Mouse (Mus musculus): ENCODE measurements around the gene Rragc. TPM values are rescaled to one million over a fixed set of nuclear protein-coding genes. Genes with fewer than 3 reads are reported as not detected.
A peak's percentile ranks its signal among the peaks of the same experiment; 100 is the strongest.

The Rragc gene
- total and polyA plus RNA-seq, 3 experiments, result 24.2 to 141 (median 50.1) TPM

DNA sequence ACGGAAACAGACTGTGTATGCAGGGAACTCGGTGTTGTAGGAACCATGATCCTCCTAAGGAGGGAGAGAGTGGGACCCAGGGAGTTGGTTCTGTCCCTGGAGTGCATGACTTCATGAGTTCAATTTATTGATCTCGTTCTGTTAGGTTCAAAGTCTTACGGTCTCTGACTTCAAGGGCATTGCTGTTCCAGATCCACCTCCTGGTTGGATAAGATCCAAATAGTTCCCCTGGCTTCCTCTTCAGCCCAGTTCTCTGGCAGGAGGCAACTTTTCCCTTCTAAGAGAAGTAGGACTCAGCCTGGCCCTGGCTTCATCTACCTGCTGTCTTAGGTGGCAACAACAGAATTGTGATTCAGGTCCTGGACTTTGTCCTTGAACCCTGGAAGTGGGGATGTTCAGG is 40.6 kb downstream of the Rragc start:
- TF ChIP-seq GATA1 (IDR thresholded peaks at IDR 0.05; ENCODE audit: borderline replicate concordance, low read length) (no peak), TAL1 (conservative IDR thresholded peaks at IDR 0.05; ENCODE audit: low read depth, low read length) (no peak)
- ATAC-seq (ENCODE audit: extremely low read depth, insufficient number of reproducible peaks, low FRiP score, poor library complexity, severe bottlenecking) (no peak), DNase-seq (ENCODE audit: low spot score) (no peak)
- H3K27me3 ChIP-seq (ENCODE audit: insufficient read depth, low read length), result peaks cover 33% of the 10 kb centered on the region
- peaks cover 3% of the 10 kb centered on the region; the same call in 1 of the 2 replicates for H3K4me1 ChIP-seq (ENCODE audit: insufficient read depth, low read depth, low read length)
- H3K36me3 ChIP-seq (replicated peaks), result no peaks in the 10 kb centered on the region
- H3K4me3 ChIP-seq (ENCODE audit: low read depth, low read length), result no peak overlapping the region
- H3K9me3 ChIP-seq (replicated peaks), result no peaks in the 10 kb centered on the region

DNA sequence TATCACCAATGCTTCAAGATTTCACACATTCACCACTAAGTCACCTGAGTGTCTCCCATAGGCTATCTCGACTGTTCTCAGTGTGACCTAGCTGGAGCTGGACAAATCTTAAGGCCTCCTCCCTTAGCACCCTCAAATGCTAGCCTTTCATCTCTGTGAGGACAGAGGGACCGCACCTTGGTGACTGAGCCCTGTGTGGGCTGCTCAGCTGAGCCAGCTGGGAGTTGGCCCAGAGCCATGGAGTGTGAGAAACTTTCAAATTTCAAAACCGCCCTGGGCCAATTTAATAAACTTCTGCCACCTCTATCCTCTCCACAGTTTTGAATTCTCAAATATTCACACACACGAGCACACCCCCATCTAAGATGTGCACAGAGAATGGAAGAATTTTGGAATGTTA is 43.7 kb downstream of the Rragc start:
- peaks cover 3% of the 10 kb centered on the region; the same call in 1 of the 2 replicates for H3K4me1 ChIP-seq (ENCODE audit: insufficient read depth, low read depth, low read length)

DNA sequence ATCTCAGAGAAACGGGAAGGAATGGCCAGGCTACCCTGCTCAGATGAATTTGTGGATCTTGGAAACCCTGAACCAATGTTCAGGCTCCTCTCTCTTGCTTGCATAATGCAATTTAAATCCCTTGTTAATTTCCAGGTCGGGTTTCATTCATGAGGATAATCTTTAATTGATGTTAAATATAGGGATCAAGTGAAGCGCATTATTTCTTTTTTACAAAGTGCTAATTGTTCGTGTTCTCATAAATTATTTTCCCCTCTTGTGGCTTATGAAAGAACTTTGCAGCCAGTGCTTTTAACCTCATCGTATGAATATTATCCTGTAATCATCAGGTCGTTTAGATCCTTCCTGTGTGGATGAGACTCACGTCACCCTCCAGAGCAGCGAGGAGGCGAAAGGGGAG is 45.5 kb downstream of the Rragc start:
- ATAC-seq (ENCODE audit: extremely low read depth, insufficient number of reproducible peaks, low FRiP score, poor library complexity, severe bottlenecking), result no peak
- DNase-seq (ENCODE audit: low spot score), result no peak
- no peak overlapping the region for H3K4me3 ChIP-seq (ENCODE audit: low read depth, low read length)
- H3K27me3 ChIP-seq (ENCODE audit: insufficient read depth, low read length), result peaks cover 28% of the 10 kb centered on the region
- no peaks in the 10 kb centered on the region for H3K36me3 ChIP-seq (replicated peaks)
- no peaks in the 10 kb centered on the region for H3K9me3 ChIP-seq (replicated peaks)
- H3K4me1 ChIP-seq (ENCODE audit: insufficient read depth, low read depth, low read length), result no peaks in the 10 kb centered on the region; the same call in 1 of the 2 replicates
- TF ChIP-seq TAL1 (conservative IDR thresholded peaks at IDR 0.05; ENCODE audit: low read depth, low read length) (no peak), GATA1 (IDR thresholded peaks at IDR 0.05; ENCODE audit: borderline replicate concordance, low read length) (no peak), POLR2AphosphoS5 (IDR thresholded peaks at IDR 0.05; ENCODE audit: insufficient replicate concordance, low read depth, low read length) (no peak), GATA2 (IDR thresholded peaks at IDR 0.05; ENCODE audit: borderline replicate concordance, low read depth, low read length) (no peak), CTCF (IDR thresholded peaks at IDR 0.05; ENCODE audit: low read depth, low read length) (no peak)

More for the DNA sequence above, 43.7 kb downstream of the Rragc start:
- Histone ChIP-seq H3K36me3 (replicated peaks) (no peaks in the 10 kb centered on the region), H3K9me3 (replicated peaks) (no peaks in the 10 kb centered on the region), H3K27me3 (ENCODE audit: insufficient read depth, low read length) (peaks cover 34% of the 10 kb centered on the region), H3K4me3 (ENCODE audit: low read depth, low read length) (no peak overlapping the region)
- DNase-seq (ENCODE audit: low spot score) (no peak), ATAC-seq (ENCODE audit: extremely low read depth, insufficient number of reproducible peaks, low FRiP score, poor library complexity, severe bottlenecking) (no peak)
- TF ChIP-seq TAL1 (conservative IDR thresholded peaks at IDR 0.05; ENCODE audit: low read depth, low read length), result no peak
- TF ChIP-seq GATA1 (IDR thresholded peaks at IDR 0.05; ENCODE audit: borderline replicate concordance, low read length), result no peak
- no peak for TF ChIP-seq GATA2 (IDR thresholded peaks at IDR 0.05; ENCODE audit: borderline replicate concordance, low read depth, low read length)

DNA sequence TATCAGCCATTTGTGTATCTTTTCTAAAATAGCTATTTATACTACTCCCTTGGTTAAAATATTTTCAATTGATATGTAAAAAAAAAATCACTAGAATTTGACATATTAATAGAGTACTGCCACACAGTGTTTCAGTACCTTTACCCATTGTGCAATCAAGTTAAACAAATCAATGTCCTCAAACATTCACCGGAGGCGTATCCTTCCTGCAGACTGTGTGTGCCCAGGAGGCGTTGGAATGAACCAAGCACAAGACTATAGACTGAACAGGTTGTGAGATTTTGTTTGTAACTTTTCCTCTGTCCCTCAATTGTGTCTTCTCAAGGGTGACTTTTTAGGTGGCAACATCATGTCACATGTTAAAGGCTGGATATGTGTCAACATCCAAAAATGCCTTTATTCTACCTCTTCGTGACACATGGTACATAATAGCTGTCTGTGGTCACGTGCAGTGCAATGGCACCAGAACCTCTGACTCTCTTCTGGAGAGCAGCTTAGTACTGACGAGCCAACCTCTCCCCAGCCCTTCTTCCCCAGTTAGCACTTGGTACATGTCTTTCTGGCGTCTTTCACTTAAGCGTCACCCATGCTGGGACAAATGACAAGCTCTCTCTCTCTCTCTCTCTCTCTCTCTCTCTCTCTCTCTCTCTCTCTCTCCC is 51.5 kb downstream of the Rragc start:
- DNase-seq (ENCODE audit: low spot score) (no peak), ATAC-seq (ENCODE audit: extremely low read depth, insufficient number of reproducible peaks, low FRiP score, poor library complexity, severe bottlenecking) (no peak)
- Histone ChIP-seq H3K36me3 (replicated peaks) (no peaks in the 10 kb centered on the region), H3K9me3 (replicated peaks) (no peaks in the 10 kb centered on the region), H3K4me3 (ENCODE audit: low read depth, low read length) (no peak overlapping the region), H3K27me3 (ENCODE audit: insufficient read depth, low read length) (peaks cover 9% of the 10 kb centered on the region), H3K4me1 (ENCODE audit: insufficient read depth, low read depth, low read length) (no peaks in the 10 kb centered on the region; the same call in 1 of the 2 replicates)
- TF ChIP-seq CTCF (IDR thresholded peaks at IDR 0.05; ENCODE audit: low read depth, low read length) (no peak), GATA2 (IDR thresholded peaks at IDR 0.05; ENCODE audit: borderline replicate concordance, low read depth, low read length) (no peak), TAL1 (conservative IDR thresholded peaks at IDR 0.05; ENCODE audit: low read depth, low read length) (no peak), GATA1 (IDR thresholded peaks at IDR 0.05; ENCODE audit: borderline replicate concordance, low read length) (no peak), POLR2AphosphoS5 (IDR thresholded peaks at IDR 0.05; ENCODE audit: insufficient replicate concordance, low read depth, low read length) (no peak)

- H3K4me1 ChIP-seq (ENCODE audit: insufficient read depth, low read depth, low read length), result no peaks in the 10 kb centered on the region; the same call in 1 of the 2 replicates
- no peak for TF ChIP-seq CTCF (IDR thresholded peaks at IDR 0.05; ENCODE audit: low read depth, low read length)
- TF ChIP-seq TAL1 (conservative IDR thresholded peaks at IDR 0.05; ENCODE audit: low read depth, low read length), result no peak
- no peak for TF ChIP-seq GATA2 (IDR thresholded peaks at IDR 0.05; ENCODE audit: borderline replicate concordance, low read depth, low read length)
- no peak for TF ChIP-seq GATA1 (IDR thresholded peaks at IDR 0.05; ENCODE audit: borderline replicate concordance, low read length)
- no peak for TF ChIP-seq POLR2AphosphoS5 (IDR thresholded peaks at IDR 0.05; ENCODE audit: insufficient replicate concordance, low read depth, low read length)
- ATAC-seq (ENCODE audit: extremely low read depth, insufficient number of reproducible peaks, low FRiP score, poor library complexity, severe bottlenecking) (no peak), DNase-seq (ENCODE audit: low spot score) (no peak)
- H3K36me3 ChIP-seq (replicated peaks), result no peaks in the 10 kb centered on the region
- no peak overlapping the region for H3K4me3 ChIP-seq (ENCODE audit: low read depth, low read length)
- peaks cover 9% of the 10 kb centered on the region for H3K27me3 ChIP-seq (ENCODE audit: insufficient read depth, low read length)
- no peaks in the 10 kb centered on the region for H3K9me3 ChIP-seq (replicated peaks)
These were observed 52.2 kb downstream of the Rragc start for GRCm38 (mm10) chr4:123969458-123969857.

DNA sequence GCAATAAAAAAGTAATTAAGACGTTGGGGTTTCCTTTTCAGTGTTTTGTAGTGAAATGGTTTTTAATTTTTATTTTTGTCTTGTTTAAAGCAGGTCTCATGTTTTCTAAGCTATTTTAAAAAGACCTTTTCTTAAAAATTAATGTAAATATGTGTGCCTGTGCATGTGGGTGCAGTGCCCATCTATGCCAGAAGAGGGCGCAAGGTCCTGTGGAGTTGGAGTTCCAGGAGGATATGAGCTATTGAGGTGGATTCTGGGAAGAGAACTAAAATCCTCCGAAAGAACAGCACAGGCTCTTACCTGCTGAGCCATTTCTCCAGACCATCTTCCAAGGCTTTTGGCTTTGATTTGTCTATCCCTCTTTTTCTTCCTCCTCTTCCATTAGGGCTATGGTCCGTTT is 53.8 kb downstream of the Rragc start:
- H3K4me1 ChIP-seq (ENCODE audit: insufficient read depth, low read depth, low read length), result no peaks in the 10 kb centered on the region; the same call in 1 of the 2 replicates
- H3K36me3 ChIP-seq (replicated peaks), result no peaks in the 10 kb centered on the region
- no peak for TF ChIP-seq TAL1 (conservative IDR thresholded peaks at IDR 0.05; ENCODE audit: low read depth, low read length)
- peak; percentile 46 for TF ChIP-seq CTCF (IDR thresholded peaks at IDR 0.05; ENCODE audit: low read depth, low read length)
- no peak overlapping the region for H3K4me3 ChIP-seq (ENCODE audit: low read depth, low read length)
- no peak for DNase-seq (ENCODE audit: low spot score)
- ATAC-seq (ENCODE audit: extremely low read depth, insufficient number of reproducible peaks, low FRiP score, poor library complexity, severe bottlenecking), result no peak
- peaks cover 4% of the 10 kb centered on the region for H3K27me3 ChIP-seq (ENCODE audit: insufficient read depth, low read length)
- no peaks in the 10 kb centered on the region for H3K9me3 ChIP-seq (replicated peaks)

All from G1E (cell line).